ENCODE assay signal across 8 mouse cellular contexts in the genomic region with DNA sequence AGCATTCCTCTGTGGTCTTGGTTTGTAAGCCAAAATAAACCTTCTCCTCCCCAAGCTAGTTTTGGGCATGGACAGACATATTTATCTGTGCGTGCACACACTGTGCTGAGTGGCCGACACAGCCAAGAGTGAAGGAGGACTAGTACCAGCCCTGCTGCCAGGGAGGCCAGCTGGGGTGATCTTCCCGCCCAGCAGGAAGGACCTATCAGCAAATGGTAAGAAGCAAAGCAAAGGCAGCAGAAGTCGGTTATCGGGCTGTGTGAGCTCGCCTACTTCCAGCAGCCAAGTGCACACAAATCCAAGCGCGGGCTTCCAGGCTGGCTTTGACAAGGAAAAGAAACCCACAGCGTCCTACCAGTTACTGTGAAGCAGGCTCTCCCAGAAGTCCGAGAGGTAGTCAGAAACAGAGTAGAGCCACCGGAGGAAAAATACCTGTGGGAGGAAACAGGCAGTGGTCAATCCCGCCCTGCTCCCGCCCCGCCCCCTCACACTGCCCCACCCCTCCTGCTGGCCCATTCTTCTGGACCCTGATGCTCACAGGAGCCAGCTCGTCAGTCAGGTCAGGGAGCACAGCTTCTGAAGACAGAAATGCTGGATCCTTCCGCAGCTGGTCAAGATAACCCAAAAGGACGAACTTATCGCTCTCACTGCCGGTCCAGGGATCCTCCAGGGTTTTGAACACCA. TPM values are rescaled to one million over a fixed set of nuclear protein-coding genes. Genes with fewer than 3 reads are reported as not detected.
DNase-seq lines count a peak whose midpoint lies in the region; ATAC-seq and TF ChIP-seq lines count a peak whose summit lies in the region.

No protein-coding gene starts in this region.

- no peak overlapping the region for H3K4me2 ChIP-seq in forebrain, embryonic 13.5 days
- no peak overlapping the region for H3K4me2 ChIP-seq in forebrain, embryonic 11.5 days (ENCODE audit: low read depth, low read length, severe bottlenecking)
- H3K4me2 ChIP-seq in hindbrain, embryonic 15.5 days, result 0 out of 2 replicates have a peak overlapping the region, but pooled peaks have one; percentile 6
- peak overlapping the region; percentile 30 for H3K4me2 ChIP-seq in lung, embryonic 14.5 days
- H3K4me2 ChIP-seq in stomach, embryonic 16.5 days (ENCODE audit: low read depth, low read length), result peak overlapping the region; percentile 20

- H3K79me3 ChIP-seq in C2C12 (ENCODE audit: low read depth), result no peaks in the 10 kb centered on the region

- TF ChIP-seq CTCF in C2C12 (IDR thresholded peaks at IDR 0.05; ENCODE audit: control insufficient read depth, insufficient read depth, insufficient read length), result no peak
- no peak for TF ChIP-seq CTCF in lung, embryonic 14.5 days (IDR thresholded peaks at IDR 0.05; ENCODE audit: low read depth)

- no peaks in the 10 kb centered on the region for H3K9me3 ChIP-seq in forebrain, embryonic 13.5 days (replicated peaks)
- no peaks in the 10 kb centered on the region for H3K9me3 ChIP-seq in forebrain, embryonic 11.5 days (ENCODE audit: control insufficient read depth, low read length)
- H3K9me3 ChIP-seq in hindbrain, embryonic 15.5 days, result no peaks in the 10 kb centered on the region
- no peaks in the 10 kb centered on the region for H3K9me3 ChIP-seq in lung, embryonic 14.5 days (ENCODE audit: low read depth, low read length)
- no peaks in the 10 kb centered on the region for H3K9me3 ChIP-seq in stomach, embryonic 16.5 days (replicated peaks; ENCODE audit: control insufficient read depth, low read length)

- H3K9ac ChIP-seq in forebrain, embryonic 13.5 days, result no peak overlapping the region
- no peak overlapping the region for H3K9ac ChIP-seq in forebrain, embryonic 11.5 days (ENCODE audit: low read length)
- no peak overlapping the region for H3K9ac ChIP-seq in hindbrain, embryonic 15.5 days
- no peak overlapping the region for H3K9ac ChIP-seq in lung, embryonic 14.5 days
- peak overlapping the region; percentile 12; the same call in 1 of the 2 replicates for H3K9ac ChIP-seq in stomach, embryonic 16.5 days (ENCODE audit: low read length)

- no peak overlapping the region for H3K4me3 ChIP-seq in forebrain, embryonic 13.5 days
- no peak overlapping the region for H3K4me3 ChIP-seq in forebrain, embryonic 11.5 days (ENCODE audit: low read depth, low read length)
- H3K4me3 ChIP-seq in C2C12 (ENCODE audit: insufficient read depth, poor library complexity, severe bottlenecking), result no peak overlapping the region
- H3K4me3 ChIP-seq in hindbrain, embryonic 15.5 days, result no peak overlapping the region
- H3K4me3 ChIP-seq in lung, embryonic 14.5 days (ENCODE audit: low read depth, low read length), result no peak overlapping the region
- H3K4me3 ChIP-seq in stomach, embryonic 16.5 days (replicated peaks; ENCODE audit: low read length), result no peak overlapping the region

- no peaks in the 10 kb centered on the region for H3K79me2 ChIP-seq in C2C12 (ENCODE audit: control insufficient read depth, insufficient read depth)

- H3K4me1 ChIP-seq in forebrain, embryonic 13.5 days, result peaks cover 22% of the 10 kb centered on the region
- no peaks in the 10 kb centered on the region for H3K4me1 ChIP-seq in forebrain, embryonic 11.5 days (replicated peaks; ENCODE audit: control insufficient read depth, insufficient read depth, low read length)
- peaks cover 19% of the 10 kb centered on the region for H3K4me1 ChIP-seq in hindbrain, embryonic 15.5 days (replicated peaks)
- peaks cover 13% of the 10 kb centered on the region for H3K4me1 ChIP-seq in lung, embryonic 14.5 days (ENCODE audit: insufficient read depth)
- peaks cover 20% of the 10 kb centered on the region for H3K4me1 ChIP-seq in stomach, embryonic 16.5 days (ENCODE audit: control insufficient read depth, insufficient read depth, low read length)

- no peaks in the 10 kb centered on the region for H3K27me3 ChIP-seq in forebrain, embryonic 13.5 days
- H3K27me3 ChIP-seq in forebrain, embryonic 11.5 days (ENCODE audit: control insufficient read depth, insufficient read depth, low read length), result no peaks in the 10 kb centered on the region
- H3K27me3 ChIP-seq in C2C12 (ENCODE audit: control insufficient read depth, insufficient read depth, insufficient read length), result no peaks in the 10 kb centered on the region
- H3K27me3 ChIP-seq in hindbrain, embryonic 15.5 days, result no peaks in the 10 kb centered on the region
- no peaks in the 10 kb centered on the region for H3K27me3 ChIP-seq in lung, embryonic 14.5 days (ENCODE audit: insufficient read depth, low read length)
- no peaks in the 10 kb centered on the region for H3K27me3 ChIP-seq in stomach, embryonic 16.5 days (ENCODE audit: control insufficient read depth, insufficient read depth, low read length)

- peaks cover 95% of the 10 kb centered on the region for H3K36me3 ChIP-seq in forebrain, embryonic 13.5 days (ENCODE audit: poor library complexity, severe bottlenecking)
- peaks cover 3% of the 10 kb centered on the region; the same call in 1 of the 2 replicates for H3K36me3 ChIP-seq in forebrain, embryonic 11.5 days (ENCODE audit: control insufficient read depth, insufficient read depth, low read length)
- H3K36me3 ChIP-seq in C2C12 (ENCODE audit: control insufficient read depth, insufficient read depth), result peaks cover 42% of the 10 kb centered on the region
- peaks cover 71% of the 10 kb centered on the region for H3K36me3 ChIP-seq in hindbrain, embryonic 15.5 days
- peaks cover 79% of the 10 kb centered on the region for H3K36me3 ChIP-seq in lung, embryonic 14.5 days (ENCODE audit: insufficient read depth)
- 0 out of 2 replicates have a peak, but pooled peaks cover 13% of the 10 kb centered on the region for H3K36me3 ChIP-seq in stomach, embryonic 16.5 days (ENCODE audit: control insufficient read depth, insufficient read depth, low read length)

- peak overlapping the region; percentile 81 for H3K27ac ChIP-seq in forebrain, embryonic 13.5 days
- H3K27ac ChIP-seq in forebrain, embryonic 11.5 days (ENCODE audit: low read depth, low read length), result no peak overlapping the region
- peak overlapping the region; percentile 76 for H3K27ac ChIP-seq in hindbrain, embryonic 15.5 days (replicated peaks)
- peak overlapping the region; percentile 91 for H3K27ac ChIP-seq in lung, embryonic 14.5 days (ENCODE audit: low read depth)
- H3K27ac ChIP-seq in stomach, embryonic 16.5 days (ENCODE audit: low read length), result peak overlapping the region; percentile 89

- peak; percentile 33; the same call in 1 of the 2 replicates for ATAC-seq in forebrain, embryonic 13.5 days
- ATAC-seq in forebrain, embryonic 11.5 days (replicated peaks; ENCODE audit: low FRiP score), result no peak
- ATAC-seq in common myeloid progenitor, adult 5-6 weeks (replicated peaks; ENCODE audit: low read depth, poor library complexity, severe bottlenecking), result peak; percentile 45; the same call in 1 of the 2 replicates
- peak; percentile 33; the same call in 1 of the 2 replicates for ATAC-seq in hindbrain, embryonic 15.5 days (ENCODE audit: low FRiP score, low read depth)
- peak; percentile 85 for ATAC-seq in lung, embryonic 14.5 days (ENCODE audit: insufficient read depth)
- ATAC-seq in stomach, embryonic 16.5 days (ENCODE audit: insufficient read depth, low FRiP score), result peak; percentile 73

- peak overlapping the region; percentile 54 for H3ac ChIP-seq in C2C12 (ENCODE audit: control insufficient read depth, insufficient read length, low read depth)

- DNase-seq in forebrain, embryonic 11.5 days (ENCODE audit: low spot score), result no peak
- DNase-seq in lung, embryonic 14.5 days, result peak; percentile 76
- no peak for DNase-seq in adrenal gland, adult 18-20 months (ENCODE audit: low spot score in 2 of 2)

- 75% methylated on average over 19 of the region's 19 CpGs for WGBS in forebrain, embryonic 13.5 days
- WGBS in forebrain, embryonic 11.5 days, result 83% methylated on average over 19 of the region's 19 CpGs
- 65% methylated on average over 19 of the region's 19 CpGs for WGBS in hindbrain, embryonic 15.5 days
- WGBS in lung, embryonic 14.5 days, result 50% methylated on average over 19 of the region's 19 CpGs
- 59% methylated on average over 19 of the region's 19 CpGs for WGBS in stomach, embryonic 16.5 days

RNA-seq across cellular contexts. Expression of a gene that starts 21.0 kb away (rescaled TPM):
- polyA plus RNA-seq in forebrain, embryonic 13.5 days (2015; fragmentation: Nextera tagmentation; extraction: Ambion mirVana), result not detected in 2 replicates
- polyA plus RNA-seq in forebrain, embryonic 11.5 days (2014; fragmentation: Nextera tagmentation; extraction: Ambion mirVana), result not detected in 2 replicates
- not detected for polyA plus RNA-seq in C2C12 (2012; fragmentation: generic; extraction: Trizol)
- total RNA-seq in common myeloid progenitor, adult 5-6 weeks (2017), result not detected in 2 replicates
- polyA plus RNA-seq in hindbrain, embryonic 15.5 days (2015; fragmentation: Nextera tagmentation; extraction: Ambion mirVana), result 0.14 and 0.21 TPM in 2 replicates
- not detected in 2 replicates for polyA plus RNA-seq in lung, embryonic 14.5 days (2014; fragmentation: Nextera tagmentation; extraction: Ambion mirVana)
- polyA plus RNA-seq in stomach, embryonic 16.5 days (2015; fragmentation: Nextera tagmentation; extraction: Ambion mirVana), result 5.8 and 8.0 TPM in 2 replicates
- total RNA-seq in adrenal gland, adult 18-20 months (2021), result 10 to 100 TPM; 10.4 to 42.7 TPM

RNA-seq across cellular contexts. Expression of a gene that starts 23.2 kb away (rescaled TPM):
- polyA plus RNA-seq in forebrain, embryonic 13.5 days (2015; fragmentation: Nextera tagmentation; extraction: Ambion mirVana), result 4.6 and 4.7 TPM in 2 replicates
- 4.2 and 4.3 TPM in 2 replicates for polyA plus RNA-seq in forebrain, embryonic 11.5 days (2014; fragmentation: Nextera tagmentation; extraction: Ambion mirVana)
- 5.2 TPM for polyA plus RNA-seq in C2C12 (2012; fragmentation: generic; extraction: Trizol)
- total RNA-seq in common myeloid progenitor, adult 5-6 weeks (2017), result 4.9 and 9.0 TPM in 2 replicates
- polyA plus RNA-seq in hindbrain, embryonic 15.5 days (2015; fragmentation: Nextera tagmentation; extraction: Ambion mirVana), result 5.5 and 6.8 TPM in 2 replicates
- polyA plus RNA-seq in lung, embryonic 14.5 days (2014; fragmentation: Nextera tagmentation; extraction: Ambion mirVana), result 3.5 and 4.2 TPM in 2 replicates
- polyA plus RNA-seq in stomach, embryonic 16.5 days (2015; fragmentation: Nextera tagmentation; extraction: Ambion mirVana), result 4.5 and 4.7 TPM in 2 replicates
- 10 to 100 TPM; 18.5 to 25.8 TPM for total RNA-seq in adrenal gland, adult 18-20 months (2021)

RNA-seq across cellular contexts. Expression of a gene that starts 25.9 kb away (rescaled TPM):
- polyA plus RNA-seq in forebrain, embryonic 13.5 days (2015; fragmentation: Nextera tagmentation; extraction: Ambion mirVana), result 14.7 and 15.6 TPM in 2 replicates
- 20.4 and 21.2 TPM in 2 replicates for polyA plus RNA-seq in forebrain, embryonic 11.5 days (2014; fragmentation: Nextera tagmentation; extraction: Ambion mirVana)
- polyA plus RNA-seq in C2C12 (2012; fragmentation: generic; extraction: Trizol), result 17.0 TPM
- 12.1 and 14.2 TPM in 2 replicates for total RNA-seq in common myeloid progenitor, adult 5-6 weeks (2017)
- polyA plus RNA-seq in hindbrain, embryonic 15.5 days (2015; fragmentation: Nextera tagmentation; extraction: Ambion mirVana), result 20.8 and 23.0 TPM in 2 replicates
- 21.5 and 22.3 TPM in 2 replicates for polyA plus RNA-seq in lung, embryonic 14.5 days (2014; fragmentation: Nextera tagmentation; extraction: Ambion mirVana)
- 23.7 and 25.8 TPM in 2 replicates for polyA plus RNA-seq in stomach, embryonic 16.5 days (2015; fragmentation: Nextera tagmentation; extraction: Ambion mirVana)
- total RNA-seq in adrenal gland, adult 18-20 months (2021), result 10 to 100 TPM; 13.1 to 16.1 TPM

RNA-seq across cellular contexts. Expression of a gene that starts 44.3 kb away (rescaled TPM):
- 14.7 TPM in 2 replicates for polyA plus RNA-seq in forebrain, embryonic 13.5 days (2015; fragmentation: Nextera tagmentation; extraction: Ambion mirVana)
- polyA plus RNA-seq in forebrain, embryonic 11.5 days (2014; fragmentation: Nextera tagmentation; extraction: Ambion mirVana), result 22.6 and 24.2 TPM in 2 replicates
- polyA plus RNA-seq in C2C12 (2012; fragmentation: generic; extraction: Trizol), result 12.8 TPM
- total RNA-seq in common myeloid progenitor, adult 5-6 weeks (2017), result 27.4 and 30.6 TPM in 2 replicates
- polyA plus RNA-seq in hindbrain, embryonic 15.5 days (2015; fragmentation: Nextera tagmentation; extraction: Ambion mirVana), result 13.8 and 15.1 TPM in 2 replicates
- polyA plus RNA-seq in lung, embryonic 14.5 days (2014; fragmentation: Nextera tagmentation; extraction: Ambion mirVana), result 19.8 and 21.5 TPM in 2 replicates
- 18.8 and 19.7 TPM in 2 replicates for polyA plus RNA-seq in stomach, embryonic 16.5 days (2015; fragmentation: Nextera tagmentation; extraction: Ambion mirVana)
- 10 to 100 TPM; 52.1 to 71.7 TPM for total RNA-seq in adrenal gland, adult 18-20 months (2021)

RNA-seq across cellular contexts. Expression of a gene that starts 58.5 kb away (rescaled TPM):
- 0.15 TPM in 1 of 2 replicates, not detected in the other for polyA plus RNA-seq in forebrain, embryonic 13.5 days (2015; fragmentation: Nextera tagmentation; extraction: Ambion mirVana)
- not detected in 2 replicates for polyA plus RNA-seq in forebrain, embryonic 11.5 days (2014; fragmentation: Nextera tagmentation; extraction: Ambion mirVana)
- not detected for polyA plus RNA-seq in C2C12 (2012; fragmentation: generic; extraction: Trizol)
- total RNA-seq in common myeloid progenitor, adult 5-6 weeks (2017), result not detected in 2 replicates
- polyA plus RNA-seq in hindbrain, embryonic 15.5 days (2015; fragmentation: Nextera tagmentation; extraction: Ambion mirVana), result 0.18 TPM in 1 of 2 replicates, not detected in the other
- not detected in 2 replicates for polyA plus RNA-seq in lung, embryonic 14.5 days (2014; fragmentation: Nextera tagmentation; extraction: Ambion mirVana)
- 754 and 1,267 TPM in 2 replicates for polyA plus RNA-seq in stomach, embryonic 16.5 days (2015; fragmentation: Nextera tagmentation; extraction: Ambion mirVana)
- total RNA-seq in adrenal gland, adult 18-20 months (2021), result not detected

Comparison
In these comparisons a context has a peak if more than half of its experiments do, and no peak if none do; other contexts are left out.
1. H3K4me2 ChIP-seq: peak in hindbrain, embryonic 15.5 days (single experiment), lung, embryonic 14.5 days (single experiment) and stomach, embryonic 16.5 days (single experiment); none in forebrain, embryonic 13.5 days (single experiment) and forebrain, embryonic 11.5 days (single experiment).